Mouse (Mus musculus) Patski (cell line): Measurements from ENCODE around the gene Gm20388. TPM values are rescaled to one million over a fixed set of nuclear protein-coding genes. Genes with fewer than 3 reads are reported as not detected.

ENCODE experiments used
- ATAC-seq: fragments of 100-300 bp; one replicate; pipeline ENCODE4 v1.8.0; 2021
- CTCF ChIA-PET: fragments of 350-600 bp; sonication (Branson Sonifier 250); formaldehyde crosslinking; loops from one replicate; lab custom pipeline; 2022; ENCODE audit warnings: inconsistent platforms; lab: Charles Lee
- POLR2A ChIA-PET: fragments of 350-600 bp; sonication (Branson Sonifier 250); formaldehyde crosslinking; loops from one replicate; lab custom pipeline; 2022; ENCODE audit warnings: antibody characterized with exemption, inconsistent platforms; lab: Charles Lee
- DNase-seq: peaks from one replicate; pipeline ENCODE4 v3.0.0-alpha.2; 2011; ENCODE audit warnings: low read depth, low spot score
- H3K27me3 ChIP-seq: fragments of 371-371 bp; one replicate; pipeline ENCODE4 v1.5.1; 2021
- CTCF ChIP-seq: fragments of 100-300 bp; IDR thresholded peaks from one replicate; pipeline ENCODE4 v1.5.1; 2021
- in situ Hi-C: fragments of 300-500 bp; cut with MboI; formaldehyde crosslinking; loops from 3 replicates; pipeline ENCODE4 v1.11.1; 2018; ENCODE audit warnings: low pct_unique_long_range_greater_than_20kb, mixed read lengths
- polyA plus RNA-seq: library from polyadenylated mRNA; unstranded; gene quantifications from one replicate; pipeline ENCODE4 v1.2.3, GENCODE M21; 2021

The Gm20388 gene
- polyA plus RNA-seq, 1 experiment from 2014 or later: 86.7 TPM

DNA sequence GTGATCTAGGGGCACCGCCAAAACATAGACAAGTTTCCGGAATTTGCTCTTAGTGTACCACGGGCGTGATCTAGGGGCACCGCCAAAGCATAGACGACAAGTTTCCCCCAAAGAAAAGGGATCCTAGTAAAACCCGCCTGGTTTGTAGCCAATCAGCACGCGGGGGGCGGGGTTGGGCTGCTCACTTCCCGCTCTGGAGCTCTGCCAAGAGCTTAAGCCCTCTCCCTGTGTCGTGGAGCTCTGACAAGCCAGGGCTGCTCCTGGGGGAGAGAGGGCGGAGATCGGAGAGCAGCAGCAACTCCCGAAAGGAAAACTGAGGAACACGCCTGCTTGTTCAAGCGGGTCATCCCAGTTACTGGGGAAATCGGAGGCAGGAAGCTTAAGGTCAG, 2037.1 kb downstream of the Gm20388 start:
- no peak for TF ChIP-seq CTCF
- H3K27me3 ChIP-seq: no peaks in the 10 kb centered on the region
- ATAC-seq: no peak
- ChIA-PET CTCF (interaction anchor here (0.9 to 1.4 kb wide), 3 partner anchors 13 to 22 kb away, joined by 4 to 6 read pairs (median 4); no protein-coding TSS in a partner anchor), POLR2A (interaction anchor here (1.7 kb wide), 1 partner anchor 13 kb away, joined by 4 read pairs; no protein-coding TSS in a partner anchor)
- in situ Hi-C loops: loop anchor here (25.0 kb wide), 1 partner anchor 235 kb away; no protein-coding TSS in a partner anchor
- DNase-seq: no peak

GRCm38 (mm10) chr8:121948321-121949145, 2037.9 kb downstream of the Gm20388 start:
- no peak for TF ChIP-seq CTCF
- no peaks in the 10 kb centered on the region for H3K27me3 ChIP-seq
- in situ Hi-C loops: loop anchor here (25.0 kb wide), 1 partner anchor 236 kb away; no protein-coding TSS in a partner anchor
- ChIA-PET POLR2A (interaction anchor here (1.7 kb wide), 1 partner anchor 14 kb away, joined by 4 read pairs; no protein-coding TSS in a partner anchor), CTCF (interaction anchor here (0.9 to 1.4 kb wide), 3 partner anchors 14 to 23 kb away, joined by 4 to 6 read pairs (median 4); no protein-coding TSS in a partner anchor)
- ATAC-seq: no peak
- DNase-seq: no peak

DNA sequence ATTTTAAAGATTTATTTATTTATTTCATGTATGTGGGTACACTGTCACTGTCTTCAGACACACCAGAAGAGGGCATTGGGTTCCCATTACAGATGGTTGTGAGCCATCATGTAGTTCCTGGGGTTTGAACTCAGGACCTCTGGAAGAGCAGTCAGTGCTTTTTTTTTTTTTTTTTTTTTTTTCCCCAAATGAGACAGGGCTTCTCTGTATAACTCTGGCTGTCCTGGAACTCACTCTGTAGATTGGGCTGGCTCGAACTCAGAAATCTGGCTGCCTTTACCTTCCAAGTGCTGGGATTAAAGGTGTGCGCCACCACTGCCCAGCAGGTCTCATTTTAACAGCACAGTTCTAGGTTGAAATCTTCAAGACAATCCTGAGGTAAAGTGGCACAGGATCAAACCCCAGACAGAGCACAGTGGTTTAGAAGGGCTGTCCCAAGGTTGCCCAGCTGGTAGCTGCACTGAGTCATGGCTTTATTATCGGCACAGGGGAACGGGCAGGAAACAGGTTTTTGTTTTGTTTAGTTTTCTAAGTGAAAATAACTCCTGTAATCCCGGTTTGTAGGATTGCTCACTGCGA, 2038.7 kb downstream of the Gm20388 start, which contains the start of gene Banp:
Gene Banp, plus strand, starts transcription at position 529 of the 579 bp plus-strand sequence.
- ChIA-PET POLR2A (no interaction called here), CTCF (interaction anchor here (1.3 kb wide), 1 partner anchor 16 kb away, joined by 4 read pairs; no protein-coding TSS in a partner anchor)
- H3K27me3 ChIP-seq: no peaks in the 10 kb centered on the region
- DNase-seq: no peak
- in situ Hi-C loops: loop anchor here (25.0 kb wide), 1 partner anchor 237 kb away; no protein-coding TSS in a partner anchor
- TF ChIP-seq CTCF: no peak
- ATAC-seq: no peak

- peak; percentile 98 for DNase-seq
- H3K27me3 ChIP-seq: no peaks in the 10 kb centered on the region
- ChIA-PET POLR2A (no interaction called here), CTCF (no interaction called here)
- ATAC-seq: peak; percentile 78
- in situ Hi-C loops: loop anchor here (25.0 kb wide), 1 partner anchor 238 kb away; no protein-coding TSS in a partner anchor
- TF ChIP-seq CTCF: no peak
Observed at GRCm38 (mm10) chr8:121949941-121950748, 2039.5 kb downstream of the Gm20388 start.

- in situ Hi-C loops: no loop called here
- no peaks in the 10 kb centered on the region for H3K27me3 ChIP-seq
- ChIA-PET CTCF (no interaction called here), POLR2A (no interaction called here)
- DNase-seq: no peak
- ATAC-seq: no peak
- TF ChIP-seq CTCF: no peak
Observed at GRCm38 (mm10) chr8:121950749-121951655, 2040.4 kb downstream of the Gm20388 start.

- DNase-seq (no peak), ATAC-seq (no peak)
- in situ Hi-C loops: no loop called here
Observed at GRCm38 (mm10) chr8:121951656-121952009, 2041.0 kb downstream of the Gm20388 start.

DNA sequence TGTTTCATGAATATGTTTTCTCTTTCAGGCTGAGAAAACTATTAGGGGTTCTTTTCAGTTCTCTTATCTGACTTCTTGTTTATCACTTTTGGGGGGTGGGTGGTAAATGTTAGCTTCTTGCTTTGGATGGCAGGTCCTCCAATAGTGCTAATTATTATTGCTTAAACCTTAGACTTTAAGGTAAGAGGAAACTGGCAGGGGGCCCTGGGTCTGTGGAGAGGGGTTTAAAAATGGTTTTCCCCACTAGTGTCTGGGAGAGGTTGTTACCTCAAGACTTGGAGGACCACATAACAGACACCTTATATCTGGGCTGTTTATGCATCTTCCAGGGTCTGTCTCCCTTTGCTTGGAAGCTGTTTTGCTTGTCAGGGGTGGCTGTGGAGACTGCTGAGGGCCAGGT, 2041.5 kb downstream of the Gm20388 start:
- ChIA-PET POLR2A (interaction anchor here (1.3 kb wide), 1 partner anchor 12 kb away, joined by 5 read pairs; no protein-coding TSS in a partner anchor), CTCF (interaction anchor here (0.9 to 1.7 kb wide), 4 partner anchors 10 to 102 kb away, joined by 3 to 5 read pairs (median 3); no protein-coding TSS in a partner anchor)
- no peak for DNase-seq
- no peaks in the 10 kb centered on the region for H3K27me3 ChIP-seq
- no peak for ATAC-seq
- TF ChIP-seq CTCF: no peak
- in situ Hi-C loops: no loop called here

More at GRCm38 (mm10) chr8:121951656-121952009, 2041.0 kb downstream of the Gm20388 start:
- H3K27me3 ChIP-seq: no peaks in the 10 kb centered on the region
- no peak for TF ChIP-seq CTCF
- POLR2A ChIA-PET: no interaction called here
- CTCF ChIA-PET: no interaction called here

- CTCF ChIA-PET: interaction anchor here (0.6 to 1.7 kb wide), 6 partner anchors 9 to 103 kb away, joined by 3 to 5 read pairs (median 3); no protein-coding TSS in a partner anchor
- no peaks in the 10 kb centered on the region for H3K27me3 ChIP-seq
- POLR2A ChIA-PET: interaction anchor here (1.0 to 1.3 kb wide), 2 partner anchors 11 to 15 kb away, joined by 3 to 5 read pairs; no protein-coding TSS in a partner anchor
- no peak for DNase-seq
- no peak for TF ChIP-seq CTCF
- in situ Hi-C loops: no loop called here
- ATAC-seq: no peak
Observed at GRCm38 (mm10) chr8:121952800-121953199, 2042.2 kb downstream of the Gm20388 start.
